Mouse (Mus musculus) megakaryocyte, embryonic 14.5 days (primary cell): ENCODE measurements at regions not wholly inside any gene's neighbourhood (a gene's known extent, or its start where the extent isn't known, plus 50 kb on each side); places are given as distances from the start of the nearest gene placed in this dataset.
"Not testable (repeated sequence)": the region's sequence is repeated elsewhere in the genome, so short reads cannot be mapped to it uniquely, and the experiment has no call there.

Experiments used
- H3K27me3 ChIP-seq: replicated peaks from 2 replicates; pipeline ENCODE3; 2012; ENCODE audit warnings: inconsistent platforms
- H3K36me3 ChIP-seq: replicated peaks from 2 replicates; pipeline ENCODE3; 2012; ENCODE audit warnings: low read length, inconsistent platforms, mixed read lengths
- H3K4me1 ChIP-seq: 2 replicates; pipeline ENCODE4 v1.6.1; 2012; ENCODE audit warnings: inconsistent platforms
- H3K4me3 ChIP-seq: replicated peaks from 2 replicates; pipeline ENCODE3; 2012; ENCODE audit warnings: moderate library complexity, mild to moderate bottlenecking, inconsistent platforms
- H3K9me3 ChIP-seq: 2 replicates; pipeline ENCODE4 v1.6.1; 2012; ENCODE audit warnings: inconsistent platforms
- FLI1 ChIP-seq: IDR thresholded peaks from 2 replicates; pipeline ENCODE4 v1.6.1; 2012; ENCODE audit warnings: low read length, inconsistent platforms, mixed read lengths
- GATA1 ChIP-seq: IDR thresholded peaks from 3 replicates; pipeline ENCODE4 v1.6.1; 2012; ENCODE audit warnings: mixed read lengths, low read length, inconsistent platforms, borderline replicate concordance

- no peak overlapping the region for H3K4me3 ChIP-seq
- H3K36me3 ChIP-seq = no peaks in the 10 kb centered on the region
- peaks cover 90% of the 10 kb centered on the region for H3K27me3 ChIP-seq
- TF ChIP-seq GATA1 (no peak), FLI1 (no peak)
- peaks cover 12% of the 10 kb centered on the region for H3K9me3 ChIP-seq
- peaks cover 15% of the 10 kb centered on the region for H3K4me1 ChIP-seq
These were observed 274.3 kb downstream of the Gadd45g start for GRCm38 (mm10) chr13:52120795-52121194.

DNA sequence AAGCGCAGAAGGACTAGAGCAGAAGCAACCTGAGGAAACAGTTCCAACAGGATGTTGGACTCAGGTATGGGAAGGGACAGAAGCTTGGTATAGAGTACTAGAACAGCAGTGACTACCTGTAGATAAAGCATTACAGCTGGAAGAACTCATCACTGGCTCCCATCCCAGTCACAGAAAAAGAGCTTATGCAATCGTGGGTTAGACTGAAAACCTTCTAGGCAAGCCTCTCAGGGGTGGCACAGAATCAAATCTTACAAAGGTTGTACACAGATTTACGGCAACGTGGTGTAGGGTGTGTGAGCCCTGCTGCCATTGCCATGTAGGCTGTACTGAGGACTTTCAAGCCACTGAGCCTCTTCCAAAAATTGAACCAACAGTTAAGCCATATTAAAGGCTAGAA lies 278.6 kb downstream of the Gadd45g start:
- Histone ChIP-seq H3K4me3 (no peak overlapping the region), H3K36me3 (no peaks in the 10 kb centered on the region), H3K27me3 (peaks cover 90% of the 10 kb centered on the region), H3K4me1 (peaks cover 4% of the 10 kb centered on the region; the same call in 1 of the 2 replicates), H3K9me3 (peaks cover 15% of the 10 kb centered on the region)
- no peak for TF ChIP-seq FLI1
- no peak for TF ChIP-seq GATA1

GRCm38 (mm10) chr13:52127751-52128150 lies 281.3 kb downstream of the Gadd45g start:
- TF ChIP-seq FLI1 (no peak), GATA1 (no peak)
- H3K9me3 ChIP-seq = peaks cover 38% of the 10 kb centered on the region
- no peak overlapping the region for H3K4me3 ChIP-seq
- H3K27me3 ChIP-seq = peaks cover 76% of the 10 kb centered on the region
- H3K4me1 ChIP-seq = peaks cover 4% of the 10 kb centered on the region; the same call in 1 of the 2 replicates
- H3K36me3 ChIP-seq = no peaks in the 10 kb centered on the region

- TF ChIP-seq FLI1 (no peak), GATA1 (no peak)
- peaks cover 65% of the 10 kb centered on the region for H3K27me3 ChIP-seq
- no peak overlapping the region for H3K4me3 ChIP-seq
- peaks cover 48% of the 10 kb centered on the region for H3K9me3 ChIP-seq
- peaks cover 4% of the 10 kb centered on the region; the same call in 1 of the 2 replicates for H3K4me1 ChIP-seq
- no peaks in the 10 kb centered on the region for H3K36me3 ChIP-seq
These were observed 283.0 kb downstream of the Gadd45g start for GRCm38 (mm10) chr13:52129466-52129865.

DNA sequence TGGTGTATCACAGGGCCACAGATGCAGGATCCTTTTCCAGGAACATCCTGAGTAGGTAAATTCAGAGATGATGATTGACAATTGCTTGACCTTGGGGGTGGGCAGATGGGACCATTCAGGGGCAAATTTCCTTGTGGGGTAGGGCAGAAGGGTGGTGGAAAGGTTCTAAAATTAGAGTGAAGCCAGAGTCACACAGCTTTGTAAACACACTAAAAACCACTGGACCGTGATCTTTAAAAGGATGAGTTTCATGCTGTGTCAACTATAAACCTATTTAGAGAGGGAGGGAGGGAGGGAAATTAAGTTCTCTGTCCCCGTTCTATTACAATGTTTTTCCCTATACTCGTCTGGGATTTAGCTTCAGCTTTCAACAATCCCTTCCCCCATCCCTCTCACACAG lies 286.7 kb downstream of the Gadd45g start:
- H3K27me3 ChIP-seq = peaks cover 55% of the 10 kb centered on the region
- TF ChIP-seq FLI1 (no peak), GATA1 (no peak)
- no peak overlapping the region for H3K4me3 ChIP-seq
- H3K4me1 ChIP-seq = peaks cover 12% of the 10 kb centered on the region
- no peaks in the 10 kb centered on the region for H3K36me3 ChIP-seq
- peaks cover 48% of the 10 kb centered on the region for H3K9me3 ChIP-seq

DNA sequence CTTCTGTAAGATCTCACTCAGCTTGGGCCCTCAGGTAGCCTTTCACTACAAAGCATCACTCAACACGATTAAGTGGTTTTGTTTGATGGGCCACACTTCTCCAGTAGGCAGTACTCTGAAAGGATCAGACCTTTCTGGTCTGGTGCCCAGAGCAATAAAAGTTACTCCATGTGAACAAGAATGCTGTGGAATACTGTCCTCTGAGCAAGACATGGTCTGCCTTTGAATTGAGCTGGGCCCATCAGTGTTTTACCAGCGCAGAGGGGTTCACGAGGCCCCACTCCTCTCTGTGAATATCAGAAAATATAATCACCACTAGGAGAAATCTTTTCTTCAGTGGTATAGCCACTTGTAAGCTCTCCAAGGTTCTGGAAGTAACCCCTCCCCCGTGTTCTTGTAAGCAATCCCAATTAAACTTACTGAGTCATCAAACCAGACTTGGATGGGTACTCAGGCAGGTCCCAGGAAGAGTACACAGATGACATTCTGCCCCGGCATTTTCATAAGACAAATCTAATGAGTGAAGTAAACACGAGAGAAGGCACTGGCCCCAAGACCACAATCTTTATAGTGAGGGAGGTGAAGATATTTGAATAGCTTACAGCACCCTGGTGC lies 292.0 kb downstream of the Gadd45g start:
- Histone ChIP-seq H3K9me3 (peaks cover 23% of the 10 kb centered on the region), H3K36me3 (no peaks in the 10 kb centered on the region), H3K27me3 (peaks cover 52% of the 10 kb centered on the region), H3K4me3 (no peak overlapping the region), H3K4me1 (peaks cover 22% of the 10 kb centered on the region)
- no peak for TF ChIP-seq FLI1
- TF ChIP-seq GATA1 = no peak

- Histone ChIP-seq H3K4me1 (peaks cover 22% of the 10 kb centered on the region), H3K27me3 (peaks cover 50% of the 10 kb centered on the region), H3K36me3 (no peaks in the 10 kb centered on the region), H3K9me3 (peaks cover 18% of the 10 kb centered on the region), H3K4me3 (no peak overlapping the region)
- no peak for TF ChIP-seq GATA1
- TF ChIP-seq FLI1 = no peak
These were observed 292.8 kb downstream of the Gadd45g start for GRCm38 (mm10) chr13:52139140-52139809.

DNA sequence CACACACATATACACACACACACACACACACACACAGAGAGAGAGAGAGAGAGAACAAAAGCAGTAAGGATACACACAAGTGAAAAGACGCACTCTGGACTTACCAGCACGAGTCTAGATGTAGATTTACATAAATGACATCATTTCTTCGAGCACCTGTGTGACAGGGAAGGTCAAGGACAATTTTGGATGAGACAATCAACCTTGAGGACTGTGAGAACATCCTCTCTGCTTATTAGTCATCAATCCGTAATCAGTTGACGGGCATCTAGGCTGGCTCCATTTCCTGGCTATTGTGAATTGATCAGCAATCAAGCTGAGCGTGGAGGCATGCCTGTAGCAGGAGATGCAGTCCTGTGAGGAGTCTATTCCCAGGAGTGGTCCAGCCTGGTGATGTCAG lies 293.7 kb downstream of the Gadd45g start:
- H3K4me1 ChIP-seq = peaks cover 22% of the 10 kb centered on the region
- H3K36me3 ChIP-seq = no peaks in the 10 kb centered on the region
- TF ChIP-seq GATA1 (no peak), FLI1 (no peak)
- H3K27me3 ChIP-seq = peaks cover 49% of the 10 kb centered on the region
- no peak overlapping the region for H3K4me3 ChIP-seq
- peaks cover 21% of the 10 kb centered on the region for H3K9me3 ChIP-seq

DNA sequence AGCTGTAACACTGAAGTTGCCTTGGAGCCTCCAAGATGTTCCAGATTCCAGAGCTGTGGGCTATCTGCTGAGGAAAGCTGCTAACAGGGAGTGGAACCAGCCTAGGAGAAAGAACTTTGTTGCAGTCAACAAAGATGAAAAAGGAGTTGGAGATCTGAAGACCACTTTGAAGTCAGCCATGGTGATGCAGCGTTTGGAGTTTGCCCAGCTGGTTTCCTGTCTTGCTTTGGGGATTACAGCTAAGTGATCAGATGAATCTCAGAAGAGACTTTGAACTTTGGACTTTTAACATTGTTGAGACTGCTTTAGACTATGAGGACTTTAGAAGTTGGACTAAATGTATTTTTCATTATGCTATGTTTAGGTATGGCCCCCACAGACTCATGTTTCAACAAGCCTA lies 297.6 kb downstream of the Gadd45g start:
- H3K4me3 ChIP-seq, H3K4me1 ChIP-seq, H3K36me3 ChIP-seq: not testable (repeated sequence)
- H3K27me3 ChIP-seq = peaks cover 43% of the 10 kb centered on the region
- peaks cover 25% of the 10 kb centered on the region for H3K9me3 ChIP-seq

- peaks cover 42% of the 10 kb centered on the region for H3K9me3 ChIP-seq
- no peak overlapping the region for H3K4me3 ChIP-seq
- TF ChIP-seq GATA1 (no peak), FLI1 (no peak)
- no peaks in the 10 kb centered on the region for H3K4me1 ChIP-seq
- peaks cover 42% of the 10 kb centered on the region for H3K27me3 ChIP-seq
- H3K36me3 ChIP-seq = no peaks in the 10 kb centered on the region
These were observed 299.4 kb downstream of the Gadd45g start for GRCm38 (mm10) chr13:52145926-52146325.
